Mouse (Mus musculus): ENCODE measurements at regions not wholly inside any gene's neighbourhood (a gene's known extent, or its start where the extent isn't known, plus 50 kb on each side); places are given as distances from the start of the nearest gene placed in this dataset.

DNA sequence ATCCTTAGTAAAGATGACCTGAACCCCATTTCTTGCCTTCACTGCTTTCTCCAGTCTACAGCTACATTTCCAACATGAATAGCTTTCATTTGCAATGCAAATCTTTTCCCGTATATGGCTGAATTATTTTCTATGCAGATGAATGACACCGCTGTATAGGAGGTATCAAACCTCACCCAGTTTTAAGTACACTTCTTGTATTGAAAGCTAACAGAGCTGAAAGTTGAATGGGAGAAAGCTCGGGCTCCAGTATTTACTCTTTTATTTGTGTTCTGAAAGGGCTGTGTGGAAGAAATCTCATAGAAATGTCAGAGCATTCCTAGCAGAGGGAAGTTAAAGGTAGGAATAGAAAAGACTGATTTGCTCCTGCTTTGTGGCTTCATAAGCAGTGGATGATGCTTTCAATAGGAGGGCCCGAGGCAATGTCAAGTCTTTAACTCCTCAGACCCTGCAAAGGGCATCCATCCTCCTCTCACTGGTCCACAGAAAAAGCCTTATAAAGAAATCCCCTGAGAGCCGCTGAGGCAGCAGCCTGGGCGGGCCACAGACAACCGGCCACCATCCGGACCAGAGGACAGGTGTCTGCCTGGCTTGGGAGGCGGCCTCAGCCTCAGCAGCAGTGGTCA, 673.8 kb upstream of the Intu start:
- TF ChIP-seq POLR2A (IDR thresholded peaks at IDR 0.05; ENCODE audit: low read depth, low read length): no peak
- no peak for TF ChIP-seq CTCF (IDR thresholded peaks at IDR 0.05; ENCODE audit: borderline replicate concordance, insufficient read depth, low read length)
